Mouse (Mus musculus): ENCODE data around the gene Palm. TPM values are rescaled to one million over a fixed set of nuclear protein-coding genes. Genes with fewer than 3 reads are reported as not detected.

Palm gene
- polyA plus RNA-seq, 1 experiment from 2014 or later = 63.7 TPM

GRCm38 (mm10) chr10:79777103-79777531 is 16.3 kb upstream of the Palm start, which contains the start of gene Fstl3:
Gene Fstl3 (plus strand): TSS chr10:79777272.
- WGBS = under 1% methylated on average over 39 of the region's 39 CpGs
- peak within 1 kb of the TSS; percentile 88 for H3K4me2 ChIP-seq
- ATAC-seq (ENCODE audit: borderline replicate concordance, extremely low read depth, low FRiP score, low TSS enrichment) = no peak

GRCm38 (mm10) chr10:79778006-79778405 is 15.4 kb upstream of the Palm start:
- Histone ChIP-seq H3K4me1 (peaks cover 44% of the 10 kb centered on the region), H3K9ac (peak overlapping the region; percentile 58), H3K27ac (peak overlapping the region; percentile 81), H3K4me3 (peak overlapping the region; percentile 54), H3K9me3 (no peaks in the 10 kb centered on the region), H3K27me3 (peaks cover 26% of the 10 kb centered on the region; the same call in 1 of the 2 replicates), H3K36me3 (no peaks in the 10 kb centered on the region), H3K4me2 (peak overlapping the region; percentile 88)
- peak; percentile 33 for ATAC-seq (ENCODE audit: borderline replicate concordance, extremely low read depth, low FRiP score, low TSS enrichment)
- 5% methylated on average over 15 of the region's 15 CpGs for WGBS

More at GRCm38 (mm10) chr10:79777103-79777531, 16.3 kb upstream of the Palm start, which contains the start of gene Fstl3:
- peak within 1 kb of the TSS; percentile 54 for H3K4me3 ChIP-seq
- no peaks in the 10 kb centered on the region for H3K9me3 ChIP-seq
- H3K36me3 ChIP-seq = no peaks in the 10 kb centered on the region
- H3K27me3 ChIP-seq = peaks cover 21% of the 10 kb centered on the region; the same call in 1 of the 2 replicates
- H3K9ac ChIP-seq = peak within 1 kb of the TSS; percentile 58
- H3K27ac ChIP-seq = peak within 1 kb of the TSS; percentile 81
- H3K4me1 ChIP-seq = peaks cover 44% of the 10 kb centered on the region

- peak overlapping the region; percentile 81; the same call in 1 of the 2 replicates for H3K27ac ChIP-seq
- 20% methylated on average over 2 of the region's 2 CpGs for WGBS
- peaks cover 44% of the 10 kb centered on the region for H3K4me1 ChIP-seq
- H3K27me3 ChIP-seq = peaks cover 31% of the 10 kb centered on the region
- H3K4me2 ChIP-seq = no peak overlapping the region
- H3K4me3 ChIP-seq = no peak overlapping the region
- H3K9me3 ChIP-seq = no peaks in the 10 kb centered on the region
- no peaks in the 10 kb centered on the region for H3K36me3 ChIP-seq
- H3K9ac ChIP-seq = no peak overlapping the region
- ATAC-seq (ENCODE audit: borderline replicate concordance, extremely low read depth, low FRiP score, low TSS enrichment) = no peak
Measured at GRCm38 (mm10) chr10:79779193-79779592, 14.2 kb upstream of the Palm start.

GRCm38 (mm10) chr10:79779784-79780663 is 13.3 kb upstream of the Palm start:
- 1% methylated on average over 55 of the region's 55 CpGs for WGBS
- H3K27me3 ChIP-seq = peaks cover 31% of the 10 kb centered on the region
- H3K4me3 ChIP-seq = peak overlapping the region; percentile 48
- peak overlapping the region; percentile 94 for H3K4me2 ChIP-seq
- H3K36me3 ChIP-seq = no peaks in the 10 kb centered on the region
- ATAC-seq (ENCODE audit: borderline replicate concordance, extremely low read depth, low FRiP score, low TSS enrichment) = peak; percentile 88
- no peak overlapping the region for H3K9ac ChIP-seq
- peaks cover 44% of the 10 kb centered on the region for H3K4me1 ChIP-seq
- peak overlapping the region; percentile 63 for H3K27ac ChIP-seq
- H3K9me3 ChIP-seq = no peaks in the 10 kb centered on the region

GRCm38 (mm10) chr10:79780664-79781015 is 12.7 kb upstream of the Palm start:
- Histone ChIP-seq H3K9me3 (no peaks in the 10 kb centered on the region), H3K27ac (peak overlapping the region; percentile 63; the same call in 1 of the 2 replicates), H3K4me3 (peak overlapping the region; percentile 48), H3K9ac (peak overlapping the region; percentile 13; the same call in 1 of the 2 replicates), H3K36me3 (no peaks in the 10 kb centered on the region), H3K4me2 (peak overlapping the region; percentile 94), H3K27me3 (peaks cover 31% of the 10 kb centered on the region), H3K4me1 (peaks cover 44% of the 10 kb centered on the region)
- WGBS = 2% methylated on average over 13 of the region's 13 CpGs
- no peak; the same call in 1 of the 2 replicates for ATAC-seq (ENCODE audit: borderline replicate concordance, extremely low read depth, low FRiP score, low TSS enrichment)

GRCm38 (mm10) chr10:79781139-79781538 is 12.2 kb upstream of the Palm start:
- H3K9ac ChIP-seq = peak overlapping the region; percentile 13; the same call in 1 of the 2 replicates
- peaks cover 44% of the 10 kb centered on the region for H3K4me1 ChIP-seq
- ATAC-seq (ENCODE audit: borderline replicate concordance, extremely low read depth, low FRiP score, low TSS enrichment) = no peak
- no peaks in the 10 kb centered on the region for H3K9me3 ChIP-seq
- 30% methylated on average over 21 of the region's 21 CpGs for WGBS
- no peaks in the 10 kb centered on the region for H3K36me3 ChIP-seq
- peaks cover 31% of the 10 kb centered on the region for H3K27me3 ChIP-seq
- no peak overlapping the region for H3K27ac ChIP-seq
- peak overlapping the region; percentile 48 for H3K4me3 ChIP-seq
- H3K4me2 ChIP-seq = peak overlapping the region; percentile 94

GRCm38 (mm10) chr10:79781956-79782355 is 11.4 kb upstream of the Palm start:
- no peaks in the 10 kb centered on the region for H3K9me3 ChIP-seq
- H3K27me3 ChIP-seq = peaks cover 31% of the 10 kb centered on the region
- WGBS = 60% methylated on average over 5 of the region's 5 CpGs
- no peak overlapping the region for H3K4me3 ChIP-seq
- H3K4me2 ChIP-seq = no peak overlapping the region
- H3K36me3 ChIP-seq = no peaks in the 10 kb centered on the region
- H3K4me1 ChIP-seq = peaks cover 42% of the 10 kb centered on the region
- H3K9ac ChIP-seq = no peak overlapping the region
- no peak for ATAC-seq (ENCODE audit: borderline replicate concordance, extremely low read depth, low FRiP score, low TSS enrichment)
- no peak overlapping the region for H3K27ac ChIP-seq

- no peak overlapping the region for H3K27ac ChIP-seq
- H3K27me3 ChIP-seq = peaks cover 31% of the 10 kb centered on the region
- H3K9me3 ChIP-seq = no peaks in the 10 kb centered on the region
- peaks cover 31% of the 10 kb centered on the region for H3K4me1 ChIP-seq
- no peak overlapping the region for H3K4me3 ChIP-seq
- ATAC-seq (ENCODE audit: borderline replicate concordance, extremely low read depth, low FRiP score, low TSS enrichment) = no peak
- no peak overlapping the region for H3K4me2 ChIP-seq
- H3K9ac ChIP-seq = no peak overlapping the region
- 57% methylated on average over 7 of the region's 7 CpGs for WGBS
- H3K36me3 ChIP-seq = no peaks in the 10 kb centered on the region
Measured at GRCm38 (mm10) chr10:79783050-79783449, 10.3 kb upstream of the Palm start.

- no peak for ATAC-seq (ENCODE audit: borderline replicate concordance, extremely low read depth, low FRiP score, low TSS enrichment)
- WGBS = 45% methylated on average over 27 of the region's 27 CpGs
- H3K27ac ChIP-seq = no peak overlapping the region
- H3K36me3 ChIP-seq = no peaks in the 10 kb centered on the region
- H3K4me1 ChIP-seq = peaks cover 20% of the 10 kb centered on the region
- no peak overlapping the region for H3K4me2 ChIP-seq
- H3K9me3 ChIP-seq = no peaks in the 10 kb centered on the region
- H3K27me3 ChIP-seq = peaks cover 25% of the 10 kb centered on the region
- no peak overlapping the region for H3K4me3 ChIP-seq
- no peak overlapping the region for H3K9ac ChIP-seq
Measured at GRCm38 (mm10) chr10:79783920-79784800, 9.2 kb upstream of the Palm start.

GRCm38 (mm10) chr10:79788386-79789158 is 4.8 kb upstream of the Palm start:
- 33% methylated on average over 7 of the region's 7 CpGs for WGBS
- no peak for ATAC-seq (ENCODE audit: borderline replicate concordance, extremely low read depth, low FRiP score, low TSS enrichment)
- Histone ChIP-seq H3K4me2 (no peak overlapping the region), H3K27ac (no peak overlapping the region), H3K9me3 (no peaks in the 10 kb centered on the region), H3K9ac (no peak overlapping the region), H3K4me1 (no peaks in the 10 kb centered on the region), H3K27me3 (peaks cover under 1% of the 10 kb centered on the region; the same call in 1 of the 2 replicates), H3K4me3 (no peak overlapping the region), H3K36me3 (no peaks in the 10 kb centered on the region)

GRCm38 (mm10) chr10:79789581-79789980 is 3.8 kb upstream of the Palm start:
- Histone ChIP-seq H3K36me3 (no peaks in the 10 kb centered on the region), H3K4me3 (no peak overlapping the region), H3K27ac (no peak overlapping the region), H3K9ac (no peak overlapping the region), H3K9me3 (no peaks in the 10 kb centered on the region), H3K27me3 (no peaks in the 10 kb centered on the region), H3K4me1 (peaks cover 7% of the 10 kb centered on the region), H3K4me2 (no peak overlapping the region)
- ATAC-seq (ENCODE audit: borderline replicate concordance, extremely low read depth, low FRiP score, low TSS enrichment) = no peak
- 35% methylated on average over 2 of the region's 2 CpGs for WGBS
